Mouse (Mus musculus) intestine, embryonic 14.5 days (tissue): ENCODE data around the gene Bdh2. TPM values are rescaled to one million over a fixed set of nuclear protein-coding genes. Genes with fewer than 3 reads are reported as not detected.

Experiments used
- ATAC-seq: fragments of 200-750 bp; cut with Nextera tagmentation; replicated peaks from 2 replicates; pipeline ENCODE4 v1.8.0; 2017; ENCODE audit warnings: low read depth, moderate number of reproducible peaks, moderate TSS enrichment, moderate library complexity; ENCODE audit not compliant: low FRiP score, low TSS enrichment
- DNase-seq: peaks from one replicate; pipeline ENCODE4 v3.0.0-alpha.2; 2018; ENCODE audit warnings: low spot score
- H3K27ac ChIP-seq: fragments of 300-500 bp; sonication (generic); 2 replicates; pipeline ENCODE4 v1.5.1; 2014; ENCODE audit warnings: low read depth, mild to moderate bottlenecking, control low read depth
- H3K27me3 ChIP-seq: fragments of 300-500 bp; sonication (generic); replicated peaks from 2 replicates; pipeline ENCODE4 v1.6.1; 2014; ENCODE audit warnings: low read length, control low read depth; ENCODE audit not compliant: control insufficient read depth, insufficient read depth
- H3K36me3 ChIP-seq: fragments of 300-500 bp; sonication (generic); 2 replicates; pipeline ENCODE4 v1.6.1; 2014; ENCODE audit warnings: low read length, control low read depth; ENCODE audit not compliant: control insufficient read depth, insufficient read depth
- H3K4me1 ChIP-seq: fragments of 300-500 bp; sonication (generic); replicated peaks from 2 replicates; pipeline ENCODE4 v1.6.1; 2014; ENCODE audit warnings: low read length, control low read depth, mixed read lengths; ENCODE audit not compliant: control insufficient read depth, insufficient read depth
- H3K4me2 ChIP-seq: fragments of 300-500 bp; sonication (generic); 2 replicates; pipeline ENCODE4 v1.6.1; 2014; ENCODE audit warnings: low read length
- H3K4me3 ChIP-seq: fragments of 300-500 bp; sonication (generic); 2 replicates; pipeline ENCODE4 v1.5.1; 2014; ENCODE audit warnings: low read depth, low read length, control low read depth, mixed read lengths
- H3K9ac ChIP-seq: fragments of 300-500 bp; sonication (generic); 2 replicates; pipeline ENCODE4 v1.6.1; 2014; ENCODE audit warnings: mild to moderate bottlenecking, low read length
- H3K9me3 ChIP-seq: fragments of 300-500 bp; sonication (generic); 2 replicates; pipeline ENCODE4 v1.6.1; 2016; ENCODE audit warnings: low read length, control low read depth; ENCODE audit not compliant: control insufficient read depth
- WGBS: fragments of 180-500 bp; shearing (Covaris S2); extraction: QIAGEN DNeasy Blood & Tissue Kit; methylation state at CpG from one replicate; pipeline ENCODE4 v1.1.7; 2014; 5-methylcytosine and 5-hydroxymethylcytosine counted together
- polyA plus RNA-seq: library from polyadenylated mRNA; unstranded; fragments of >200 nt; fragmentation: Nextera tagmentation; extraction: Ambion mirVana; gene quantifications from 2 replicates; pipeline ENCODE4 v1.2.1, GENCODE M21; 2014

Gene Bdh2
- polyA plus RNA-seq, result 7.5 and 11.3 TPM in 2 replicates

- WGBS, result 19% methylated on average over 14 of the region's 14 CpGs
- Histone ChIP-seq H3K9me3 (no peaks in the 10 kb centered on the region), H3K27me3 (no peaks in the 10 kb centered on the region), H3K4me2 (peak within 1 kb of the TSS; percentile 43), H3K4me3 (peak within 1 kb of the TSS; percentile 28), H3K27ac (0 out of 2 replicates have a peak within 1 kb of the TSS, but pooled peaks have one; percentile 17), H3K9ac (peak within 1 kb of the TSS; percentile 1; the same call in 1 of the 2 replicates), H3K36me3 (no peaks in the 10 kb centered on the region), H3K4me1 (0 out of 2 replicates have a peak, but pooled peaks cover 3% of the 10 kb centered on the region)
- DNase-seq (peak; percentile 89), ATAC-seq (peak; percentile 81)
These were observed at the start of gene Bdh2 for GRCm38 (mm10) chr3:135280669-135281415. TSS of gene Bdh2 (plus strand) at chr3:135281221.

- peaks cover 77% of the 10 kb centered on the region for H3K36me3 ChIP-seq
- no peak overlapping the region for H3K4me3 ChIP-seq
- no peak for DNase-seq
- no peaks in the 10 kb centered on the region for H3K4me1 ChIP-seq
- no peak overlapping the region for H3K27ac ChIP-seq
- no peak for ATAC-seq
- H3K9me3 ChIP-seq, result no peaks in the 10 kb centered on the region
- H3K27me3 ChIP-seq, result no peaks in the 10 kb centered on the region
- H3K4me2 ChIP-seq, result no peak overlapping the region
- no peak overlapping the region for H3K9ac ChIP-seq
- WGBS, result 77% methylated on average over 3 of the region's 3 CpGs
These were observed 49.0 kb upstream of the Bdh2 start for GRCm38 (mm10) chr3:135232058-135232457.

- Histone ChIP-seq H3K36me3 (peaks cover 81% of the 10 kb centered on the region), H3K27me3 (no peaks in the 10 kb centered on the region), H3K27ac (no peak overlapping the region), H3K4me1 (no peaks in the 10 kb centered on the region), H3K9me3 (no peaks in the 10 kb centered on the region), H3K4me2 (no peak overlapping the region), H3K4me3 (no peak overlapping the region), H3K9ac (no peak overlapping the region)
- ATAC-seq (no peak), DNase-seq (no peak)
- WGBS, result 64% methylated on average over 3 of the region's 3 CpGs
These were observed 48.6 kb upstream of the Bdh2 start for GRCm38 (mm10) chr3:135232462-135232861.

- peaks cover 96% of the 10 kb centered on the region for H3K36me3 ChIP-seq
These were observed 35.3 kb upstream of the Bdh2 start for GRCm38 (mm10) chr3:135245733-135246132.

GRCm38 (mm10) chr3:135246828-135247227 lies 34.2 kb upstream of the Bdh2 start:
- no peak overlapping the region for H3K4me3 ChIP-seq

More at GRCm38 (mm10) chr3:135245733-135246132, 35.3 kb upstream of the Bdh2 start:
- Histone ChIP-seq H3K4me3 (no peak overlapping the region), H3K4me2 (no peak overlapping the region), H3K9me3 (no peaks in the 10 kb centered on the region), H3K27me3 (no peaks in the 10 kb centered on the region), H3K27ac (no peak overlapping the region), H3K4me1 (no peaks in the 10 kb centered on the region), H3K9ac (no peak overlapping the region)
- DNase-seq (no peak), ATAC-seq (no peak)

GRCm38 (mm10) chr3:135249104-135249503 lies 31.9 kb upstream of the Bdh2 start:
- Histone ChIP-seq H3K4me1 (no peaks in the 10 kb centered on the region), H3K36me3 (peaks cover 84% of the 10 kb centered on the region), H3K27me3 (no peaks in the 10 kb centered on the region), H3K9me3 (no peaks in the 10 kb centered on the region), H3K27ac (no peak overlapping the region), H3K9ac (no peak overlapping the region), H3K4me3 (no peak overlapping the region), H3K4me2 (no peak overlapping the region)
- DNase-seq, result peak; percentile 54
- WGBS, result 64% methylated on average over 6 of the region's 6 CpGs
- ATAC-seq, result peak; percentile 58; the same call in 1 of the 2 replicates

More at GRCm38 (mm10) chr3:135246828-135247227, 34.2 kb upstream of the Bdh2 start:
- DNase-seq, result no peak
- Histone ChIP-seq H3K36me3 (peaks cover 95% of the 10 kb centered on the region), H3K9me3 (no peaks in the 10 kb centered on the region), H3K4me1 (no peaks in the 10 kb centered on the region), H3K27me3 (no peaks in the 10 kb centered on the region), H3K4me2 (no peak overlapping the region), H3K9ac (no peak overlapping the region), H3K27ac (no peak overlapping the region)
- no peak for ATAC-seq
- WGBS, result 93% methylated on average over 6 of the region's 6 CpGs

GRCm38 (mm10) chr3:135251825-135252224 lies 29.2 kb upstream of the Bdh2 start:
- Histone ChIP-seq H3K9ac (no peak overlapping the region), H3K4me2 (no peak overlapping the region), H3K27me3 (no peaks in the 10 kb centered on the region), H3K27ac (no peak overlapping the region), H3K36me3 (peaks cover 78% of the 10 kb centered on the region), H3K9me3 (no peaks in the 10 kb centered on the region), H3K4me3 (no peak overlapping the region), H3K4me1 (no peaks in the 10 kb centered on the region)
- DNase-seq, result no peak
- 93% methylated on average over 6 of the region's 6 CpGs for WGBS
- no peak for ATAC-seq

- peaks cover 79% of the 10 kb centered on the region for H3K36me3 ChIP-seq
- DNase-seq, result no peak
- H3K4me3 ChIP-seq, result no peak overlapping the region
- no peak overlapping the region for H3K4me2 ChIP-seq
- ATAC-seq, result no peak
- no peaks in the 10 kb centered on the region for H3K4me1 ChIP-seq
- H3K27ac ChIP-seq, result no peak overlapping the region
- H3K9ac ChIP-seq, result no peak overlapping the region
- no peaks in the 10 kb centered on the region for H3K27me3 ChIP-seq
- no peaks in the 10 kb centered on the region for H3K9me3 ChIP-seq
These were observed 26.2 kb upstream of the Bdh2 start for GRCm38 (mm10) chr3:135254784-135255183.

- no peaks in the 10 kb centered on the region for H3K4me1 ChIP-seq
- H3K27me3 ChIP-seq, result no peaks in the 10 kb centered on the region
- H3K9me3 ChIP-seq, result no peaks in the 10 kb centered on the region
- no peak overlapping the region for H3K4me3 ChIP-seq
- DNase-seq (no peak), ATAC-seq (no peak)
- peaks cover 90% of the 10 kb centered on the region for H3K36me3 ChIP-seq
- H3K9ac ChIP-seq, result no peak overlapping the region
- WGBS, result 91% methylated on average over 10 of the region's 10 CpGs
- no peak overlapping the region for H3K27ac ChIP-seq
- no peak overlapping the region for H3K4me2 ChIP-seq
These were observed 22.1 kb upstream of the Bdh2 start for GRCm38 (mm10) chr3:135258919-135259318.
